Mouse (Mus musculus): Measurements from ENCODE around the gene Lrrc8d.

GRCm38 (mm10) chr5:105861616-105862015 is 161.8 kb downstream of the Lrrc8d start:
- TF ChIP-seq POLR2A (IDR thresholded peaks at IDR 0.05; ENCODE audit: borderline replicate concordance, insufficient read depth, low read length), result no peak
- TF ChIP-seq CTCF (IDR thresholded peaks at IDR 0.05; ENCODE audit: borderline replicate concordance, insufficient read depth, low read depth, low read length), result no peak

All from cerebellum, adult 2 months (tissue).